Mouse (Mus musculus): Measurements from ENCODE around the gene Mlxipl. TPM values are rescaled to one million over a fixed set of nuclear protein-coding genes. Genes with fewer than 3 reads are reported as not detected.

Mlxipl gene
- polyA plus RNA-seq, 1 experiment from 2014 or later: 0.58 TPM

- no peak overlapping the region for H3K4me3 ChIP-seq
- H3K27ac ChIP-seq: no peak overlapping the region
- WGBS: 94% methylated on average over 3 of the region's 3 CpGs
- H3K36me3 ChIP-seq: peaks cover 48% of the 10 kb centered on the region
- H3K4me2 ChIP-seq (replicated peaks): no peak overlapping the region
- no peaks in the 10 kb centered on the region for H3K9me3 ChIP-seq
- peaks cover 20% of the 10 kb centered on the region for H3K4me1 ChIP-seq
- no peak overlapping the region for H3K9ac ChIP-seq
- no peak for ATAC-seq (ENCODE audit: low FRiP score, low read depth)
- no peaks in the 10 kb centered on the region for H3K27me3 ChIP-seq (replicated peaks)
These were observed 19.2 kb upstream of the Mlxipl start for GRCm38 (mm10) chr5:135070448-135070847.

- Histone ChIP-seq H3K36me3 (peaks cover 47% of the 10 kb centered on the region), H3K27ac (no peak overlapping the region), H3K4me3 (no peak overlapping the region), H3K4me2 (replicated peaks) (no peak overlapping the region), H3K9ac (no peak overlapping the region), H3K27me3 (replicated peaks) (no peaks in the 10 kb centered on the region), H3K4me1 (peaks cover 24% of the 10 kb centered on the region), H3K9me3 (no peaks in the 10 kb centered on the region)
- 88% methylated on average over 2 of the region's 2 CpGs for WGBS
- ATAC-seq (ENCODE audit: low FRiP score, low read depth): no peak
These were observed 17.6 kb upstream of the Mlxipl start for GRCm38 (mm10) chr5:135072061-135072460.

GRCm38 (mm10) chr5:135072720-135073119 lies 17.0 kb upstream of the Mlxipl start:
- H3K9ac ChIP-seq: no peak overlapping the region
- H3K4me1 ChIP-seq: peaks cover 26% of the 10 kb centered on the region
- WGBS: 61% methylated on average over 6 of the region's 6 CpGs
- H3K36me3 ChIP-seq: peaks cover 45% of the 10 kb centered on the region
- ATAC-seq (ENCODE audit: low FRiP score, low read depth): no peak
- H3K4me3 ChIP-seq: no peak overlapping the region
- H3K27ac ChIP-seq: no peak overlapping the region
- H3K4me2 ChIP-seq (replicated peaks): no peak overlapping the region
- no peaks in the 10 kb centered on the region for H3K27me3 ChIP-seq (replicated peaks)
- H3K9me3 ChIP-seq: no peaks in the 10 kb centered on the region

- whole genome bisulfite sequencing: 22% methylated on average over 20 of the region's 26 CpGs
- H3K27me3 ChIP-seq (replicated peaks): no peaks in the 10 kb centered on the region
- H3K4me1 ChIP-seq: peaks cover 30% of the 10 kb centered on the region
- no peak overlapping the region for H3K4me3 ChIP-seq
- ATAC-seq (ENCODE audit: low FRiP score, low read depth): no peak
- peaks cover 37% of the 10 kb centered on the region for H3K36me3 ChIP-seq
- H3K9me3 ChIP-seq: no peaks in the 10 kb centered on the region
- H3K27ac ChIP-seq: no peak overlapping the region
- H3K4me2 ChIP-seq (replicated peaks): peak overlapping the region; percentile 27
- 0 out of 2 replicates have a peak overlapping the region, but pooled peaks have one; percentile 26 for H3K9ac ChIP-seq
These were observed 16.1 kb upstream of the Mlxipl start for GRCm38 (mm10) chr5:135073349-135074150.

- ATAC-seq (ENCODE audit: low FRiP score, low read depth): no peak
- no peaks in the 10 kb centered on the region; the same call in 1 of the 2 replicates for H3K27me3 ChIP-seq (replicated peaks)
- no peak overlapping the region for H3K27ac ChIP-seq
- no peak overlapping the region for H3K4me2 ChIP-seq (replicated peaks)
- H3K4me3 ChIP-seq: no peak overlapping the region
- H3K36me3 ChIP-seq: peaks cover 37% of the 10 kb centered on the region
- H3K9ac ChIP-seq: no peak overlapping the region
- 78% methylated on average over 4 of the region's 4 CpGs for WGBS
- no peaks in the 10 kb centered on the region for H3K9me3 ChIP-seq
- peaks cover 31% of the 10 kb centered on the region for H3K4me1 ChIP-seq
These were observed 14.0 kb upstream of the Mlxipl start for GRCm38 (mm10) chr5:135075655-135076054.

GRCm38 (mm10) chr5:135076368-135076767 lies 13.3 kb upstream of the Mlxipl start:
- H3K36me3 ChIP-seq: peaks cover 37% of the 10 kb centered on the region
- H3K9me3 ChIP-seq: no peaks in the 10 kb centered on the region
- H3K4me1 ChIP-seq: peaks cover 31% of the 10 kb centered on the region
- no peak for ATAC-seq (ENCODE audit: low FRiP score, low read depth)
- H3K9ac ChIP-seq: peak overlapping the region; percentile 99; the same call in 1 of the 2 replicates
- H3K4me2 ChIP-seq (replicated peaks): peak overlapping the region; percentile 74
- H3K27ac ChIP-seq: no peak overlapping the region
- H3K27me3 ChIP-seq (replicated peaks): no peaks in the 10 kb centered on the region; the same call in 1 of the 2 replicates
- H3K4me3 ChIP-seq: peak overlapping the region; percentile 92
- WGBS: 89% methylated on average over 14 of the region's 14 CpGs

GRCm38 (mm10) chr5:135076931-135077505 lies 12.7 kb upstream of the Mlxipl start:
- H3K4me3 ChIP-seq: peak overlapping the region; percentile 92
- peaks cover 35% of the 10 kb centered on the region for H3K36me3 ChIP-seq
- no peaks in the 10 kb centered on the region; the same call in 1 of the 2 replicates for H3K27me3 ChIP-seq (replicated peaks)
- peak overlapping the region; percentile 74 for H3K4me2 ChIP-seq (replicated peaks)
- peak overlapping the region; percentile 70; the same call in 1 of the 2 replicates for H3K27ac ChIP-seq
- peak overlapping the region; percentile 99 for H3K9ac ChIP-seq
- no peaks in the 10 kb centered on the region for H3K9me3 ChIP-seq
- peak; percentile 41; the same call in 1 of the 2 replicates for ATAC-seq (ENCODE audit: low FRiP score, low read depth)
- 22% methylated on average over 14 of the region's 14 CpGs for WGBS
- H3K4me1 ChIP-seq: peaks cover 31% of the 10 kb centered on the region

- Histone ChIP-seq H3K27ac (peak within 1 kb of the TSS; percentile 70), H3K27me3 (replicated peaks) (no peaks in the 10 kb centered on the region; the same call in 1 of the 2 replicates), H3K4me2 (replicated peaks) (peak within 1 kb of the TSS; percentile 74), H3K36me3 (peaks cover 27% of the 10 kb centered on the region), H3K4me1 (peaks cover 31% of the 10 kb centered on the region), H3K4me3 (peak within 1 kb of the TSS; percentile 92), H3K9ac (peak within 1 kb of the TSS; percentile 99), H3K9me3 (no peaks in the 10 kb centered on the region)
- WGBS: under 1% methylated on average over 80 of the region's 83 CpGs
- peak; percentile 78 for ATAC-seq (ENCODE audit: low FRiP score, low read depth)
These were observed 11.9 kb upstream of the Mlxipl start, which contains the start of gene Vps37d for GRCm38 (mm10) chr5:135077564-135078481. TSS of gene Vps37d (minus strand) at chr5:135078266.

GRCm38 (mm10) chr5:135078482-135078810 lies 11.2 kb upstream of the Mlxipl start:
- H3K27ac ChIP-seq: no peak overlapping the region

GRCm38 (mm10) chr5:135079578-135079977 lies 10.1 kb upstream of the Mlxipl start:
- WGBS: 98% methylated on average over 2 of the region's 2 CpGs
- Histone ChIP-seq H3K36me3 (peaks cover 11% of the 10 kb centered on the region; the same call in 1 of the 2 replicates), H3K4me3 (no peak overlapping the region), H3K9ac (no peak overlapping the region), H3K4me1 (peaks cover 16% of the 10 kb centered on the region), H3K27me3 (replicated peaks) (no peaks in the 10 kb centered on the region; the same call in none of the 2 replicates), H3K27ac (no peak overlapping the region), H3K4me2 (replicated peaks) (no peak overlapping the region), H3K9me3 (no peaks in the 10 kb centered on the region)
- no peak for ATAC-seq (ENCODE audit: low FRiP score, low read depth)

More at GRCm38 (mm10) chr5:135078482-135078810, 11.2 kb upstream of the Mlxipl start:
- Histone ChIP-seq H3K4me1 (peaks cover 25% of the 10 kb centered on the region), H3K4me3 (peak overlapping the region; percentile 92), H3K36me3 (peaks cover 22% of the 10 kb centered on the region), H3K27me3 (replicated peaks) (no peaks in the 10 kb centered on the region; the same call in none of the 2 replicates), H3K4me2 (replicated peaks) (peak overlapping the region; percentile 74), H3K9ac (0 out of 2 replicates have a peak overlapping the region, but pooled peaks have one; percentile 99), H3K9me3 (no peaks in the 10 kb centered on the region)
- 1% methylated on average over 11 of the region's 11 CpGs for WGBS
- peak; percentile 45 for ATAC-seq (ENCODE audit: low FRiP score, low read depth)

- H3K27me3 ChIP-seq (replicated peaks): no peaks in the 10 kb centered on the region; the same call in none of the 2 replicates
- WGBS: 86% methylated on average over 5 of the region's 5 CpGs
These were observed 9.2 kb upstream of the Mlxipl start for GRCm38 (mm10) chr5:135080539-135080938.

More at GRCm38 (mm10) chr5:135080539-135080938, 9.2 kb upstream of the Mlxipl start:
- Histone ChIP-seq H3K4me2 (replicated peaks) (no peak overlapping the region), H3K4me1 (peaks cover 16% of the 10 kb centered on the region), H3K4me3 (no peak overlapping the region), H3K9ac (no peak overlapping the region), H3K9me3 (no peaks in the 10 kb centered on the region), H3K27ac (no peak overlapping the region), H3K36me3 (peaks cover 8% of the 10 kb centered on the region; the same call in 1 of the 2 replicates)
- ATAC-seq (ENCODE audit: low FRiP score, low read depth): no peak

Measured in neural tube, embryonic 12.5 days (tissue).